Mouse (Mus musculus): ENCODE measurements around the gene Cdkn3.

DNA sequence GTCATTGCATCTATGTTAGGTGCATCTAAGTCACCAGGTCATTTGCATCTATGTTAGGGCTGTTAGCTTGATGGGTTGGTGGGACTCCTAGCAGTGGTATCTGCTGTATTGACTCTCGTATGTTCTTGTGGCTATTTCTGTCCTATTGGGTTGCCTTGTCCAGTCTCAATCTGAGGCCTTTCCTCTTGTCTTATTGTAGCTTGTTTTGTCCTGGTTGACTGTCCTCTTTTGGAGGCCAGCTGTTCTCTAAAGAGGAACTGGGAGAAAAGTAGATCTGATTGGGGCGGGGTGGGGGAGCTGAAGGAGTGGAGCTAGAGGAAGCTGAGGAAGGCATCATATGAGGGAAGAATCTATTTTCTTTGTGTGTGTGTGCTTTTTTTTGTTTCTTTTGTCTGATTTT lies 17.7 kb upstream of the Cdkn3 start:
- TF ChIP-seq POLR2A (IDR thresholded peaks at IDR 0.05; ENCODE audit: low read depth, low read length), result no peak
- no peak for TF ChIP-seq CTCF (IDR thresholded peaks at IDR 0.05; ENCODE audit: extremely low read depth, insufficient read depth, insufficient read length, insufficient replicate concordance)
